Mouse (Mus musculus): ENCODE results near the gene Tcp10c.
"Not testable (repeated sequence)": the region's sequence is repeated elsewhere in the genome, so short reads cannot be mapped to it uniquely, and the experiment has no call there.

DNA sequence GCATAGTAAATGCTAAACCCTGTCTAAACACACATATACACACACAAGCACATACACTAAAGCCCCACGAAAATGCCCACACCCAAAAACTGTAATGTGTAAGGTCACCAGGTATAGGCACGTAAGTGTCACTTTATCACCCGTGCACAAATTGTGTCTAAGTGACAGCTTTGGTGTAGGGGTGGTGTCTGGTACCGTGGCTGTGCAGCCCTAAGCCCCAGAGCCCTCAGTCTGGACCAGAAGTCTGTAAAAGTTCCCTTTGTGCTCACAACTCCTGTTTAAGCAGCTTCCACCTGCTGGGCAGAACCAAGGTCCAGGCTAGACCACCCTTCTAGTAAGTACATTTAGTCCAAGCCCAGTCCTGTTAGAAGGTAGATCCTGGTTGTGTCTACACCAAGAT lies 24.4 kb upstream of the Tcp10c start:
- not testable (repeated sequence) for TF ChIP-seq CTCF (IDR thresholded peaks at IDR 0.05; ENCODE audit: low read depth, low read length); POLR2A (IDR thresholded peaks at IDR 0.05; ENCODE audit: borderline replicate concordance, low read depth, low read length)

All from bone marrow macrophage, adult 2 months (primary cell).